Mouse (Mus musculus): Measurements from ENCODE around the gene Ifitm2. TPM values are rescaled to one million over a fixed set of nuclear protein-coding genes. Genes with fewer than 3 reads are reported as not detected.
A peak's percentile ranks its signal among the peaks of the same experiment; 100 is the strongest.

Ifitm2 gene
- total and polyA plus RNA-seq, 2 experiments from 2014 or later: 45.2 to 240 TPM

DNA sequence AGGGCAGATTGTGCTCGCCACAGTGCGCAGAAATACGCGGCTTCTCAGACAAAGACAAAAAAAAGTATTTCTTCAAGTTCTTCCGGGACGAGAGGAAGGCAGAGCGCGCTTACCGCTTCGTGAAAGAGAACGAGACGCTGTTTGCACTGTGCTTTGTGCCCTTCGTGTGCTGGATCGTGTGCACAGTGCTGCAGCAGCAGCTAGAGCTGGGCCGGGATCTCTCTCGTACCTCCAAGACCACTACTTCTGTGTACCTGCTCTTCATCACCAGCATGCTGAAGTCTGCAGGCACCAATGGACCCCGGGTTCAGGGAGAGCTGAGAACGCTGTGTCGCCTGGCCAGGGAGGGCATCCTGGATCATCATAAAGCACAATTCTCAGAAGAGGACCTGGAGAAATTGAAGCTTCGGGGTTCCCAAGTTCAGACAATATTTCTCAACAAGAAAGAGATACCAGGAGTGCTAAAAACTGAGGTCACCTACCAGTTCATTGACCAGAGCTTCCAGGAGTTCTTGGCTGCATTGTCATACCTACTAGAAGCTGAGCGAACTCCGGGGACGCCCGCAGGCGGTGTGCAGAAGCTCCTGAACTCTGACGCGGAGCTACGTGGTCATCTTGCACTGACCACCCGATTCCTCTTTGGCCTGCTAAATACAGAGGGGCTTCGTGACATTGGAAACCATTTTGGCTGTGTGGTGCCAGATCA lies 32.6 kb downstream of the Ifitm2 start:
- Histone ChIP-seq H3K4me2 (ENCODE audit: low read depth) (peak overlapping the region; percentile 99), H3K36me3 (ENCODE audit: insufficient read depth) (no peaks in the 10 kb centered on the region), H3K4me1 (ENCODE audit: insufficient read depth) (no peaks in the 10 kb centered on the region), H3K27ac (ENCODE audit: low read depth, low read length) (no peak overlapping the region), H3K9ac (peak overlapping the region; percentile 40), H3K27me3 (ENCODE audit: insufficient read depth, low read length) (peaks cover 51% of the 10 kb centered on the region), H3K4me3 (ENCODE audit: low read depth, low read length) (peak overlapping the region; percentile 45), H3K9me3 (ENCODE audit: low read length) (no peaks in the 10 kb centered on the region)
- no peak for DNase-seq
- peak; percentile 61; the same call in 1 of the 2 replicates for ATAC-seq
- TF ChIP-seq CTCF (IDR thresholded peaks at IDR 0.05; ENCODE audit: low read depth): no peak
- WGBS: 20% methylated on average over 30 of the region's 30 CpGs

GRCm38 (mm10) chr7:140922398-140923069 lies 33.3 kb downstream of the Ifitm2 start:
- Histone ChIP-seq H3K4me1 (ENCODE audit: insufficient read depth) (no peaks in the 10 kb centered on the region), H3K4me3 (ENCODE audit: low read depth, low read length) (peak overlapping the region; percentile 45), H3K27me3 (ENCODE audit: insufficient read depth, low read length) (peaks cover 53% of the 10 kb centered on the region), H3K4me2 (ENCODE audit: low read depth) (peak overlapping the region; percentile 99), H3K36me3 (ENCODE audit: insufficient read depth) (no peaks in the 10 kb centered on the region), H3K9me3 (ENCODE audit: low read length) (no peaks in the 10 kb centered on the region), H3K9ac (peak overlapping the region; percentile 40), H3K27ac (ENCODE audit: low read depth, low read length) (no peak overlapping the region)
- under 1% methylated on average over 49 of the region's 49 CpGs for WGBS
- 0 out of 2 replicates have a peak, but pooled peaks have one; percentile 9 for TF ChIP-seq CTCF (IDR thresholded peaks at IDR 0.05; ENCODE audit: low read depth)
- DNase-seq: peak; percentile 51
- ATAC-seq: peak; percentile 55

DNA sequence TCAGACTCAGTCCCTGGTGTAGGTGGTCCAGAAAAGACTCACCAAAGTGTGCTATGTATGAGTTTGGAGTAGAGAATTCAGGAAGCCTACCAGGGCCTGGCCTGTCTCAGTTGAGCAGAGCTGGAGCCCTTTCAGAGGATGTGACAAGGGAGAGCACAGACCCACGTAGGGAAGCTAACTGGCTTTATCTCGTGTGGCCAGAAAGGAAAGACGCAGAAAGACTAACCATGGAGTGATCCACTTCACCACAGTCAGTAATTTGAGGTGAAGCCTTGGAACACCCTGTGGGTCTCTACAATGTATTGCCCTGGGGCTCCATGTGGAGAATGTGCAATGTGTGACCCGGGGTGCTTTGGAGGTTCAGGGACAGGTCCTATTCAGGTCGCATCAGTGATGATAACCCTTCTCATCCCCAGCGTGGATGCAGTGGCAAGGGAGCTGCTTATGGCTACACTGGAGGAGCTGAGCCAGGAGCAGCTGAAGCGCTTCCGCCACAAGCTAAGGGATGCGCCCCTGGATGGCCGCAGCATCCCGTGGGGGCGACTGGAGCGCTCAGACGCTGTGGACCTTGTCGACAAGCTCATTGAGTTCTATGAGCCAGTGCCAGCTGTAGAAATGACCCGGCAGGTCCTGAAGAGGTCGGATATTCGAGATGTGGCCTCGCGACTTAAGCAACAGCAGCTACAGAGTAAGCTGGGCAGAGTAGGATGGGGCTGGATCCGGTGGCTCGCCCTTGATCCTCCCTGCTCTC lies 34.4 kb downstream of the Ifitm2 start:
- Histone ChIP-seq H3K9ac (no peak overlapping the region), H3K27ac (ENCODE audit: low read depth, low read length) (no peak overlapping the region), H3K9me3 (ENCODE audit: low read length) (no peaks in the 10 kb centered on the region), H3K27me3 (ENCODE audit: insufficient read depth, low read length) (peaks cover 53% of the 10 kb centered on the region), H3K4me2 (ENCODE audit: low read depth) (peak overlapping the region; percentile 99; the same call in 1 of the 2 replicates), H3K36me3 (ENCODE audit: insufficient read depth) (no peaks in the 10 kb centered on the region), H3K4me1 (ENCODE audit: insufficient read depth) (no peaks in the 10 kb centered on the region), H3K4me3 (ENCODE audit: low read depth, low read length) (no peak overlapping the region)
- WGBS: 32% methylated on average over 22 of the region's 22 CpGs
- TF ChIP-seq CTCF (IDR thresholded peaks at IDR 0.05; ENCODE audit: low read depth): no peak
- ATAC-seq (no peak), DNase-seq (no peak)

DNA sequence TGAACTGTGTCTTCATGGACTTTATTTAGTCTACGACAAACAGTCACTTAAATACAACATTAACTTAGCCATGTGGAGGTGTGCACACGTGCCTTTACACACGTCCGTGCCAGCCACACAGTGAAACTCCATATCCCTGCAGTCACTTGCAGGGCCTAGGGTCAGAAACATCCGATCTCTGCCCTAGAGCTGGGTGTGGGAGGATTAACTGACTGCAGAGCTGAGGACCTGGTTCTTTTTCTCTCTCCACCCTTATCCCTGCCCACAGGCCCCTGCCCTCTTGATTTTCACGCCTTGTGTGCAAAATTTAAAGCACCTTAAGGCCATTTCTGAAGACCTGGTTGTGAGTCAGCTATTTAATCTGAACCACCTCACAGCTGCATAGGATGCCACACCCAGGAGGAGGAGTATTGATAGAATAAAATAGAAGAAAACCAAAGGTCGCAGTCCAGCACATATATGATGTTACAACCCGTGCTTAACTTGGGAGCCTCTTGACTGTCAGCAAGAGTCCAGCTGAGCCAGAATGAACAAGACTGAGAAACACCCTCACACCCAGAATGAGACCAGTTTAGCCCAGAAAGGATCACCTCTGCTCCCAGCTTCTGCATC lies 35.3 kb downstream of the Ifitm2 start, which contains the start of gene Nlrp6:
Gene Nlrp6 (plus strand): TSS at position 485 of the 612 bp plus-strand sequence.
- H3K4me3 ChIP-seq (ENCODE audit: low read depth, low read length): no peak within 1 kb of the TSS
- DNase-seq: no peak

GRCm38 (mm10) chr7:140919911-140920310 lies 35.9 kb downstream of the Ifitm2 start:
- TF ChIP-seq CTCF (IDR thresholded peaks at IDR 0.05; ENCODE audit: low read depth): no peak
- WGBS: 83% methylated on average over 4 of the region's 4 CpGs
- no peak for DNase-seq
- Histone ChIP-seq H3K27ac (ENCODE audit: low read depth, low read length) (no peak overlapping the region), H3K4me2 (ENCODE audit: low read depth) (no peak overlapping the region), H3K27me3 (ENCODE audit: insufficient read depth, low read length) (peaks cover 53% of the 10 kb centered on the region), H3K4me3 (ENCODE audit: low read depth, low read length) (no peak overlapping the region), H3K9ac (no peak overlapping the region), H3K9me3 (ENCODE audit: low read length) (no peaks in the 10 kb centered on the region), H3K36me3 (ENCODE audit: insufficient read depth) (no peaks in the 10 kb centered on the region), H3K4me1 (ENCODE audit: insufficient read depth) (no peaks in the 10 kb centered on the region)
- no peak for ATAC-seq

More for the DNA sequence above, 35.3 kb downstream of the Ifitm2 start, which contains the start of gene Nlrp6:
- peaks cover 53% of the 10 kb centered on the region for H3K27me3 ChIP-seq (ENCODE audit: insufficient read depth, low read length)
- no peaks in the 10 kb centered on the region for H3K9me3 ChIP-seq (ENCODE audit: low read length)
- WGBS: 83% methylated on average over 8 of the region's 8 CpGs
- no peaks in the 10 kb centered on the region for H3K4me1 ChIP-seq (ENCODE audit: insufficient read depth)
- no peak for ATAC-seq
- no peak within 1 kb of the TSS for H3K9ac ChIP-seq
- no peak for TF ChIP-seq CTCF (IDR thresholded peaks at IDR 0.05; ENCODE audit: low read depth)
- H3K36me3 ChIP-seq (ENCODE audit: insufficient read depth): no peaks in the 10 kb centered on the region
- H3K4me2 ChIP-seq (ENCODE audit: low read depth): no peak within 1 kb of the TSS
- no peak within 1 kb of the TSS for H3K27ac ChIP-seq (ENCODE audit: low read depth, low read length)

DNA sequence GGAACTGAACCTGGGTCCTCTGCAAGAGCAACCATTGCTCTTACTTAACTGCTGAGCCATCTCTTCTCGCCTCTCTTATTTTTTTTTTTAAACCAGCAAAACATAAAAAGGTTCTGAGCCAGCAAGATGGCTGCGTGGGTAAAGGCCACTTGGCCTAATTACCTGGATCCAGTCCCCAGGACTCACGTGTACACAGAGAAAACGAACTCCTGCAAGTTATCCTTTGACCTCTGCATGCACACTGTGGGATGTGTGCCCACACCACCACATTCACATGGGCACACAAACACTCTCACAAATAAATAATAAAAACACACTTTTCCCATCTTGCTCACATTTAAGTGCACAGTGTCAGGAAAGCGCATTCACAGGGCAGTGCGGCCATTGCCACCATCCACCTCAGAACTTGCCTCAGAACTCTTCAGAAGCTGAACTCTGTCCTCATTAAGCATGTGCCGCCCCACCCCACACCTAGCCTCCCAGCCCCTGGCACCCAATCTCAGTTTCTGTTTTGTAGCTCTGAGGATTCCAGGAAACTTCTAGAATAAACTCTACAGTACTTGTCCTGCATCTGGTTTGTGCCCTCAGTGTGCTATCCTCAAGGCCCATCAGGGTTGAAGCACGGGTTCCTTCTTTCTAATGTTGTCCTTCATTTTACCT lies 41.6 kb downstream of the Ifitm2 start:
- H3K27ac ChIP-seq (ENCODE audit: low read depth, low read length): no peak overlapping the region
- no peaks in the 10 kb centered on the region for H3K9me3 ChIP-seq (ENCODE audit: low read length)
- DNase-seq (no peak), ATAC-seq (no peak)
- H3K36me3 ChIP-seq (ENCODE audit: insufficient read depth): no peaks in the 10 kb centered on the region
- no peak for TF ChIP-seq CTCF (IDR thresholded peaks at IDR 0.05; ENCODE audit: low read depth)
- H3K4me2 ChIP-seq (ENCODE audit: low read depth): no peak overlapping the region
- no peak overlapping the region for H3K9ac ChIP-seq
- peaks cover 6% of the 10 kb centered on the region; the same call in 1 of the 2 replicates for H3K27me3 ChIP-seq (ENCODE audit: insufficient read depth, low read length)
- no peaks in the 10 kb centered on the region for H3K4me1 ChIP-seq (ENCODE audit: insufficient read depth)
- 81% methylated on average over 8 of the region's 8 CpGs for WGBS
- no peak overlapping the region for H3K4me3 ChIP-seq (ENCODE audit: low read depth, low read length)

Data from forebrain, postnatal 0 days (tissue).